ENCODE assay signal across 7 mouse cellular contexts in genomic region chr2:118711038-118711494, GRCm38 (mm10). TPM values are rescaled to one million over a fixed set of nuclear protein-coding genes. Genes with fewer than 3 reads are reported as not detected.
DNase-seq lines count a peak whose midpoint lies in the region; ATAC-seq and TF ChIP-seq lines count a peak whose summit lies in the region.

No protein-coding gene starts in this region.

- no peak for DNase-seq in testis, postnatal 14 days (ENCODE audit: low spot score)
- DNase-seq in embryo, embryonic 11 days: peak; percentile 68
- peak; percentile 61 to 71 for DNase-seq in heart, postnatal 14 days
- peak; percentile 66 for DNase-seq in midbrain, postnatal 0 days (ENCODE audit: low spot score)
- DNase-seq in B cell, adult 2 months: no peak

- peaks cover 20% of the 10 kb centered on the region for H3K4me1 ChIP-seq in testis, adult 2 months (ENCODE audit: control insufficient read depth, insufficient read depth, low read length)
- H3K4me1 ChIP-seq in limb, embryonic 15.5 days: peaks cover 17% of the 10 kb centered on the region
- H3K4me1 ChIP-seq in midbrain, postnatal 0 days (ENCODE audit: insufficient read depth, low read length): peaks cover 13% of the 10 kb centered on the region

- H3K9me3 ChIP-seq in limb, embryonic 15.5 days: no peaks in the 10 kb centered on the region
- no peaks in the 10 kb centered on the region for H3K9me3 ChIP-seq in midbrain, postnatal 0 days (ENCODE audit: low read length)

- 1% methylated on average over 36 of the region's 36 CpGs for WGBS in limb, embryonic 15.5 days
- WGBS in midbrain, postnatal 0 days: under 1% methylated on average over 36 of the region's 36 CpGs

- no peaks in the 10 kb centered on the region for H3K36me3 ChIP-seq in testis, adult 2 months (ENCODE audit: control insufficient read depth, insufficient read depth, low read length)
- no peaks in the 10 kb centered on the region for H3K36me3 ChIP-seq in limb, embryonic 15.5 days
- no peaks in the 10 kb centered on the region for H3K36me3 ChIP-seq in midbrain, postnatal 0 days (ENCODE audit: insufficient read depth, low read length)

- intact Hi-C loops in heart, postnatal 14 days (cut with DNase I): no loop called here

- TF ChIP-seq CTCF in testis, adult 2 months (IDR thresholded peaks at IDR 0.05; ENCODE audit: control insufficient read depth, insufficient read depth, insufficient replicate concordance, low read depth, low read length): no peak
- no peak for TF ChIP-seq CTCF in midbrain, postnatal 0 days (IDR thresholded peaks at IDR 0.05)

- peak overlapping the region; percentile 82 for H3K4me2 ChIP-seq in limb, embryonic 15.5 days
- H3K4me2 ChIP-seq in midbrain, postnatal 0 days (ENCODE audit: low read depth, low read length, poor library complexity, severe bottlenecking): peak overlapping the region; percentile 89

- TF ChIP-seq POLR2A in testis, adult 2 months (IDR thresholded peaks at IDR 0.05; ENCODE audit: control insufficient read depth, low read depth, low read length): no peak

- ATAC-seq in limb, embryonic 15.5 days (ENCODE audit: insufficient number of reproducible peaks, low FRiP score, low TSS enrichment, low read depth): peak; percentile 20; the same call in 1 of the 2 replicates
- ATAC-seq in midbrain, postnatal 0 days (ENCODE audit: low FRiP score): peak; percentile 55

- no peaks in the 10 kb centered on the region for H3K27me3 ChIP-seq in testis, adult 2 months (ENCODE audit: control insufficient read depth, insufficient read depth, low read length)
- H3K27me3 ChIP-seq in limb, embryonic 15.5 days: peaks cover 82% of the 10 kb centered on the region
- peaks cover 53% of the 10 kb centered on the region for H3K27me3 ChIP-seq in midbrain, postnatal 0 days (ENCODE audit: insufficient read depth, low read length)

- peak overlapping the region; percentile 79 for H3K4me3 ChIP-seq in testis, adult 2 months (ENCODE audit: control insufficient read depth, low read depth, low read length)
- peak overlapping the region; percentile 39 for H3K4me3 ChIP-seq in limb, embryonic 15.5 days
- peak overlapping the region; percentile 39 for H3K4me3 ChIP-seq in midbrain, postnatal 0 days (ENCODE audit: low read depth, low read length)

- H3K9ac ChIP-seq in limb, embryonic 15.5 days: peak overlapping the region; percentile 5; the same call in 1 of the 2 replicates
- peak overlapping the region; percentile 51 for H3K9ac ChIP-seq in midbrain, postnatal 0 days (replicated peaks; ENCODE audit: low read length, poor library complexity, severe bottlenecking)

- H3K27ac ChIP-seq in testis, adult 2 months (ENCODE audit: control insufficient read depth, insufficient read depth, low read depth, low read length): no peak overlapping the region
- H3K27ac ChIP-seq in limb, embryonic 15.5 days: no peak overlapping the region
- H3K27ac ChIP-seq in midbrain, postnatal 0 days (ENCODE audit: low read depth, low read length): no peak overlapping the region

RNA-seq across cellular contexts. Expression of gene Ankrd63, which starts 7.3 kb away (rescaled TPM):
- 1.8 and 1.9 TPM in 2 replicates for polyA plus RNA-seq in testis, adult 2 months (2012; rRNA removed)
- total RNA-seq in heart, postnatal 14 days (2021): 1 to 10 TPM; 1.7 to 2.8 TPM
- 0.05 TPM in 2 replicates for polyA plus RNA-seq in limb, embryonic 15.5 days (2015; fragmentation: Nextera tagmentation; extraction: Ambion mirVana)
- 0.22 TPM in 1 of 2 replicates, not detected in the other for total RNA-seq in midbrain, postnatal 0 days (2014; rRNA removed)
- polyA plus RNA-seq in midbrain, postnatal 0 days (2015; fragmentation: Nextera tagmentation; extraction: Ambion mirVana): 0.04 TPM in 1 of 2 replicates, not detected in the other

RNA-seq across cellular contexts. Expression of gene Plcb2, which starts 17.2 kb away (rescaled TPM):
- 17.6 and 17.9 TPM in 2 replicates for polyA plus RNA-seq in testis, adult 2 months (2012; rRNA removed)
- total RNA-seq in heart, postnatal 14 days (2021): 1 to 10 TPM; 2.4 to 2.7 TPM
- 1.4 and 1.6 TPM in 2 replicates for polyA plus RNA-seq in limb, embryonic 15.5 days (2015; fragmentation: Nextera tagmentation; extraction: Ambion mirVana)
- total RNA-seq in midbrain, postnatal 0 days (2014; rRNA removed): 0.52 and 2.4 TPM in 2 replicates
- polyA plus RNA-seq in midbrain, postnatal 0 days (2015; fragmentation: Nextera tagmentation; extraction: Ambion mirVana): 0.53 and 0.63 TPM in 2 replicates

RNA-seq across cellular contexts. Expression of gene Inafm2, which starts 34.5 kb away (rescaled TPM):
- 12.6 and 13.4 TPM in 2 replicates for polyA plus RNA-seq in testis, adult 2 months (2012; rRNA removed)
- 10 to 100 TPM; 36.2 to 38.6 TPM for total RNA-seq in heart, postnatal 14 days (2021)
- polyA plus RNA-seq in limb, embryonic 15.5 days (2015; fragmentation: Nextera tagmentation; extraction: Ambion mirVana): 18.1 and 19.8 TPM in 2 replicates
- total RNA-seq in midbrain, postnatal 0 days (2014; rRNA removed): 13.5 and 17.4 TPM in 2 replicates
- 12.6 and 13.3 TPM in 2 replicates for polyA plus RNA-seq in midbrain, postnatal 0 days (2015; fragmentation: Nextera tagmentation; extraction: Ambion mirVana)

RNA-seq across cellular contexts. Expression of gene Pak6, which starts 48.0 kb away (rescaled TPM):
- polyA plus RNA-seq in testis, adult 2 months (2012; rRNA removed): 6.2 and 7.6 TPM in 2 replicates
- 10 to 100 TPM in 1 of 2 experiments, 1 to 10 TPM in 1; 7.8 to 10.9 TPM for total RNA-seq in heart, postnatal 14 days (2021)
- polyA plus RNA-seq in limb, embryonic 15.5 days (2015; fragmentation: Nextera tagmentation; extraction: Ambion mirVana): 8.3 and 8.6 TPM in 2 replicates
- total RNA-seq in midbrain, postnatal 0 days (2014; rRNA removed): 107 and 120 TPM in 2 replicates
- polyA plus RNA-seq in midbrain, postnatal 0 days (2015; fragmentation: Nextera tagmentation; extraction: Ambion mirVana): 65.5 and 66.1 TPM in 2 replicates

RNA-seq across cellular contexts. Expression of gene Ccdc9b, which starts 51.4 kb away (rescaled TPM):
- polyA plus RNA-seq in testis, adult 2 months (2012; rRNA removed): 0.80 and 0.85 TPM in 2 replicates
- 10 to 100 TPM; 15.5 to 17.5 TPM for total RNA-seq in heart, postnatal 14 days (2021)
- 3.1 and 3.4 TPM in 2 replicates for polyA plus RNA-seq in limb, embryonic 15.5 days (2015; fragmentation: Nextera tagmentation; extraction: Ambion mirVana)
- total RNA-seq in midbrain, postnatal 0 days (2014; rRNA removed): 1.5 and 3.4 TPM in 2 replicates
- 0.74 and 0.79 TPM in 2 replicates for polyA plus RNA-seq in midbrain, postnatal 0 days (2015; fragmentation: Nextera tagmentation; extraction: Ambion mirVana)

Comparison
In these comparisons a context has a peak if more than half of its experiments do, and no peak if none do; other contexts are left out.
1. DNase-seq: peak in embryo, embryonic 11 days (single experiment), heart, postnatal 14 days (2 of 2) and midbrain, postnatal 0 days (single experiment); none in testis, postnatal 14 days (single experiment) and B cell, adult 2 months (0 of 2).
2. Peak in every context shown above with its lines, with median percentiles within 50 percentile points of each other: H3K4me3 ChIP-seq.